Mouse (Mus musculus): ENCODE results near the gene Polrmt. TPM values are rescaled to one million over a fixed set of nuclear protein-coding genes. Genes with fewer than 3 reads are reported as not detected.

Gene Polrmt
- 10 to 100 TPM; 13.6 to 21.4 TPM for polyA plus RNA-seq (2017; shearing (Covaris generic))

- peak; percentile 99 for ATAC-seq
Observed at GRCm38 (mm10) chr10:79745898-79746773, at the start of gene Polrmt. TSS of gene Polrmt (minus strand) at chr10:79746581.

GRCm38 (mm10) chr10:79795905-79796304 lies 49.5 kb upstream of the Polrmt start:
- ATAC-seq, result no peak

DNA sequence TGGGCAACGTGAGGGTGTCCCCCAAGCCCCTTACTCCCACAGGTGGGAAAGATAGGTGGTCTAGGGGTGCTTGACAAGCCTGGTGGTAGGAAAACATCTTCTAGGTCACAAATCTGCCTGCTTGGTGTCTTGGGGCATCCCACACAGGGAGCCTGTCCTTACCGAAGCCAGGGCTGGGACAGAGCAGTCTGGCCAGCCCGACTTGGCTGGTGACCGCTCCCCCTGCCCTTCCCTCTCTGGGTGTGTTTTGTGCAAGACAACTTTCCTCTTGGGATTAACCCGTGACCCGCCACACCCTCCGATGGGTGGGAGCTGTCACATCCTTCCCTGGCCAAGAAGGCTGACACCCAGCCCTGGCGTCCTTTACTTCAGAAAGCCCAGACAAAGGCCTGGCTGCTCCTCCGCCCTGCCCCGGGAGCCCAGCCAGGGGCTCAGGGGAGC lies 48.1 kb upstream of the Polrmt start:
- no peak for ATAC-seq

GRCm38 (mm10) chr10:79793738-79794490 lies 47.5 kb upstream of the Polrmt start:
- peak; percentile 32 for ATAC-seq

DNA sequence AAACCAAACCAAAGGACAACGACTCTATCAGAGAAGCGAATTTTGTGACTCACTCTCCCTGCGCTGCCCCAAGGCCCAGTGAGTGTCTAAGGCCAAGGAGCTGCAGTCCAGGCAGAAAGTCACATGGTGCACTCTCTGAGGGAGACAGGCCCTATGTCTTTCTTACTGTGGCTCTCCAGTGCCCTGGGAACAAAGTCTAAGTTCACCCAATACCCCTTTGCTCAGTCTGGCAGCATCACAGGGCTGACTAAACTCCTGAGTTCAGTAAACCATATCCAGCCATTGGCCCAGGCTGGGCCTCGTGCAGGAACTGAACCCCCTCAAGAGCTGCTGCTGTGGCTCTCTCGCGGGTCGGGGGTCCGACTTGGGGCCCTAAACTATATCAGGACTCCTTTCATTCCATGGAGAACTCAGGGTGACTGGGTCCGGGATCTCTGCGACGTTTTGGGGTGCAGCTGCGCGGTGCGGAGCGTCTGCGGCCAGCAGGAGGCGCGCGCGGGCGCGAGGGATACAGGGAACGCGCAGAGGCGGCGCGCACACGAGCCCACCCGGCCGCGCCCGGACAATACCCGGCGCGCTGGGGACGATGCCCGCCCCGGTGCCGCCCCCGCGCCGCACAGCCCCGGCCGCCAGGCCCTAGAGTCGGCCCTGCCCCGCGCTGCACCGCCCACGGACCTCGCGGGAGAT lies 46.8 kb upstream of the Polrmt start, which contains the start of gene Palm:
TSS of gene Palm (plus strand) at position 522 of the 687 bp plus-strand sequence.
- peak; percentile 46 for ATAC-seq

DNA sequence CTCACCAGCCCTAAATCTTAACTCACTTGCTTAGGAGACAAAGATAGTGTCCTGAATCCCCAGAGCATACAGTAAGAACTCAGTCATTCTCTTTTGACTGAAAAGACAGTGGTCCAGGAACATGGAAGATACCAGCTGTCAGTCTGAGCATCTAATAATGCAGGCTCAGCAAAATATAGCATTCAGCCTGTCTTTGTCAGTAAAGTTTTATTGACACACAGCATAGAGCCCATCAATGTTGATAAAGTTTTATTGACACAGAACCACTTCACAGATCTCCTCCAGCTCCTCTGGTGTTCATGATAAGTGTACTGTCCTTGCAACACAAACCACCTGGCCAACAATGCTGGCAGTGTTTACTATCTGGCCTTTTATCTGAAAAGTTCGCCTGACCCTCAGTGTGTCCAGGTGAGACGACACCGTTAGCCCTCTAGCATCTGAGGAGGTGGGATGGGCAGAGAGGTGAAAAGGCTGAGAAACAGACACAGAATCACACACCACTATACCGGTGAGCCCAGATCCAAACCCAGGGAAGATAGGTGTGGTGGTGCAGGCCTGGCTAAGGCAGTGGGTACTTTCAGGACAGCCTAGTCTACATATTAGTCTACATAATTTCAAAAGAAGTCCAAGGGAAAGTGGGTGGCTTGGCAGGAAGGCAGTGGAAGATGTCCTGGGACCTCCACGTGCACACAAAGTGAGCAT lies 46.1 kb upstream of the Polrmt start:
- ATAC-seq, result no peak

DNA sequence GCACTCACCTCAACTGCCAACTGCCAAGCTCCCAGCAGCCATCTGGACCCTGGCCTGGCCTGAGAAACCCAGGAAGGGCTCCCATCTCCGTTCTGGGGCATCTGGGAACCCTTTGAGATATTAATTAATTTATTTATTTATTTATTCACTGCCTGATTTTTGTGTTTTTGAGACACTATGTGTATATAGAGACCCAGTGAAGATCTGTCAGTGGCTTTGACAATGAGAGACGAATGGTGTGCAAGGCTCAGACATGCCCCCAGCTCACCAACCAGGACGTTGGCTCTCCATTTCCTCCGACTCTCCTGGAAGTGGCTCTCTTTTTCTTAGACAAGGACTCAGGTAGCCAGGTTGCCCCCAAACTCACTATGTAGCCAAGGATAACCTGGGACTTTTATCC lies 44.5 kb upstream of the Polrmt start, which contains the start of gene Prss57:
TSS of gene Prss57 (minus strand) at position 101 of the 400 bp plus-strand sequence.
- no peak for ATAC-seq

GRCm38 (mm10) chr10:79789581-79789980 lies 43.2 kb upstream of the Polrmt start:
- no peak for ATAC-seq

- ATAC-seq, result no peak
Observed at GRCm38 (mm10) chr10:79788386-79789158, 42.2 kb upstream of the Polrmt start.

DNA sequence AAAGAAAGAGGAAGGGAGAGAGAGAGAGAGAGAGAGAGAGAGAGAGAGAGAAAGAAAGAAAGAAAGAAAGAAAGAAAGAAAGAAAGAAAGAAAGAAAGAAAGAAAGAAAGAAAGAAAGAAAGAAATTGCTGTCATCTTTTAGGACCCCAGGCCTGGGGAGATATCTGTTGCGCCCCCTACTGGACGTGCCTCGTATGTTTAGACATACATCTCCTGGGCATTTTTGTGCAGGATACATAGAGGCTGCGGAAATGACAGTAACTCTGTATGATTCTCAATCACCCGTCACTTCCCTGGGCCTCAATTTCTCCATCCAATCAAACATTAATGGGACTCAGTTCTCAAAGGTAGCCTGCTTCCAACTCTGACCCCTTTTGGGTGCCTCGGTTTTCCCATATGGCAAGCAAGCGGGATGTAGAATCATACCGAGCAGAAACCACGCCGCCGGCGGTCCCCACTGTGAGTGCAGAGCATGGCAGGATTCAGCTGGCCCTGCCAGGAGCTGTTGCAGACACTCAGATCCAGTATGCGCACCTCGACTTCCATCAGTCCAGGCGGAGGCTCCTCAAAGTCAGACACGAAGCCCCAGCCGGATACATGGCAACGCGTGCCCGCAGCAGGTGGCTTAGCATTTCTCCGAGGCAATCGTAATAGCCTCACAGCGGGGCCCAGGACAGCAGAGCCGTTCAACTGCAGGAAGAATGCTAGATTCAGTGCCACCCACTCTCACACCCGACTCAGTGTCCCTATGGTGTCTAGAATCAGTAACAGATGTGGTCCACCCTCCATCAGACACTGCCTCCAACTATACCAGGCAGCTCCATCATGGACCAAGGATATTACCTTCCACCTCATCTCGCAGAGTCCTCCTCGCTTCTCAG lies 37.8 kb upstream of the Polrmt start:
- no peak for ATAC-seq

GRCm38 (mm10) chr10:79783050-79783449 lies 36.7 kb upstream of the Polrmt start:
- ATAC-seq, result no peak

DNA sequence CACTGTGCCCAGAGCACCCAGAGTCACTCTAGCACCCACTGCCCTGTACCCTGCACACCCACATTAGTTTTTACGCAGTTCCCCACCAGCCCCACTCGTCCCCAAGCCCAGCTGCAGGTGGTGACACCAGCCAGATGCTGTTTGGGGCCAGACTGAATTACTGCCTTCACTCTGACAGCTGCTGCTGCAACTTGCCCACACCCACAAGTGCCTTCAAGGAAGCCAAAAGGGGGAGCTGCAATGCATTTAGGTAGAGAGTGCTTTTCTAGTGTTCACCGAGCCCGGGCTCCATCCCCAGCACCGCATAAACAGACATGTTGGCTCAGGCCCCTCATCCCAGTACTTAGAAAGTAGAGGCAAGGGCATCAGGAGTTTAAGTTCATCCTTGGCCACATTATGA lies 35.6 kb upstream of the Polrmt start:
- ATAC-seq, result no peak

- ATAC-seq, result no peak
Observed at GRCm38 (mm10) chr10:79781139-79781538, 34.8 kb upstream of the Polrmt start.

GRCm38 (mm10) chr10:79780664-79781015 lies 34.3 kb upstream of the Polrmt start:
- peak; percentile 47 for ATAC-seq

DNA sequence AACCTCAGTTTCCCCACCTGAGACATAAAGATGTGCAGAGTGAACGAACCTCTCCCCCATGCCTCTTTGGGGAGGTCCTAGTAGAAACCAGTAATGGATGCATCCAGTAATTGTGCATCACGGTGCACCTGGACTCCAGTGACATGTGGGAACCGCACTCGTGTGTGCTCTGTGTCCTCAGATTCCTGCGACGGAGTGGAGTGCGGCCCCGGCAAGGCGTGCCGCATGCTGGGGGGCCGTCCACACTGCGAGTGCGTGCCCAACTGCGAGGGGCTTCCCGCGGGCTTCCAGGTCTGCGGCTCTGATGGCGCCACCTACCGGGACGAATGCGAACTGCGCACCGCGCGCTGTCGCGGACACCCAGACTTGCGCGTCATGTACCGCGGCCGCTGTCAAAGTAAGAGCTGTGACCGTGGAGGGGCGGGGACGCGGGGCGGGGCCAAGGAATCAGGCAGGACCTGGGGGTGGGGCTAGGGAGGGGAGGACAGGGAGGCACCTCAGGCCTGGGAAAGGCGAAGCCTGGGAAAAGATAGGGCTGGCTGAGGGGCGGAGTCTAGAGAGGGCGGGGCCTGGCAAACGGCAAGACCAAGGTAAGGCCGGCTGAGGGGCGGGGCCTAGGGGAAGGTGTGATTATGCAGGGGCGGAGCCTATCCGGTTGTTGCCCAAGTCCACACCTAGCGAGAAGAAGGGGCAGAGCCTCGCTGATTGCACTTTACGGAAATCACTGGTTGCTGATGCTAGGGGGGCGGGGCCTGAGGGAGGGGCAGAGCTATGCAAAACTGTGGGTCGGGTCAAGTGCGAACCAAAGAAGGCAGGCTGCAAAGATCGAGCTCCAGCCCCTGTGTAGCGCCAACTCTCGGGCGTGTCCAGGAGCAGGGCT lies 33.6 kb upstream of the Polrmt start:
- peak; percentile 77 for ATAC-seq

DNA sequence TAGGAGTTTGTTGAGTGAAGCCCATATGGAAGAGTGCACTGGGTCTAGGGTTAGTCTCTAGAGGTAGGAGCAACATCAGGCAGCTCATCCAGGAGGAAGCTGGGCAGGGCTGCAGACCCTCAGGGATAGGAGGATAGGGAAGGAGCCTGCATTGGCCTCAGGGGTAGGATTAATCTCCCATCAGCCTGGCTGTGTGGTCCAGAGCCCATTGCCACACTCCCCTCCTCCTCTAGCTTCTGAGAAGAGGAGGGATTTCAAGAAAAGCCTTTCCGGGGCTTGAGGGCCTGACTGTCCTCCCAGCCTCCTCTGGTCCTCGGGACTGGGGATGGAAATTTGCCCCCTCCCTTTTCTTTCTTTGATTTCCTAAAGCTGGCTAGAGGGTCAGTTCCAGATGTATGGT lies 32.8 kb upstream of the Polrmt start:
- ATAC-seq, result no peak

DNA sequence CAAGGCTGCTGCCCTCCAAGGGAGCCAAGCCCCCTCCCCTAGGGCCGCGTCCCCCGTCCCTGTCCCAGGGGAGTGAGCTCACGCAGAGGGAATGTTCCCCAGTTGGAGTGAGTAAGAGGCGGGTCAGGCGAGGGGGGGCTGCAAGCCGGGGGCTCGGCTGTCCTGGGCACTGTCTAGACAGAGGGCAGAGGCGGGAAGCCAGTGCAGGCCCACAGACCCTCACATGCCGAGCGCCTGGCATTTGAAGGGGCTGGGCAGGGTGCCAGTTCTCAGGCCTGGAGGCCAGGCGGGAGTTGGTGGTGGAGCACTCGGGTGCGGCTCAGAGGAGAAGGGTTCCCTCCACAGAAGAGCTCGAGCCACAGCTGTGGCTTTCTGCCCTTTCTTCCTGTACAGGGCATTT lies 31.6 kb upstream of the Polrmt start:
- ATAC-seq, result no peak

GRCm38 (mm10) chr10:79777103-79777531 lies 30.7 kb upstream of the Polrmt start, which contains the start of gene Fstl3:
TSS of gene Fstl3 (plus strand) at chr10:79777272.
- ATAC-seq, result no peak

All from activated CD4-positive, CD25-positive, alpha-beta regulatory T cell, adult 4 months (primary cell).